Mouse (Mus musculus) CH12.LX (cell line): ENCODE results near the gene Psap. TPM values are rescaled to one million over a fixed set of nuclear protein-coding genes. Genes with fewer than 3 reads are reported as not detected.

Source experiments
- DNase-seq: peaks from one replicate; pipeline ENCODE4 v3.0.0-alpha.2; 2013; ENCODE audit errors: extremely low read depth
- H3K27ac ChIP-seq: 2 replicates; pipeline ENCODE4 v1.5.1; 2012; ENCODE audit warnings: low read depth, mild to moderate bottlenecking, control low read depth, moderate library complexity; ENCODE audit not compliant: insufficient read depth
- H3K27me3 ChIP-seq: replicated peaks from 2 replicates; pipeline ENCODE3; 2012; ENCODE audit warnings: inconsistent platforms
- H3K36me3 ChIP-seq, 2 experiments: replicated peaks in 1 of 2; 2 replicates each; pipeline versions ENCODE3 to v1.6.1; 2012; ENCODE audit warnings: inconsistent platforms in 1 of 2, low read length in 1 of 2, mild to moderate bottlenecking in 1 of 2, mixed read lengths in 1 of 2, moderate library complexity in 1 of 2; ENCODE audit not compliant: control insufficient read depth in 1 of 2, insufficient read depth in 1 of 2
- H3K4me1 ChIP-seq, 2 experiments: 2 replicates each; pipeline ENCODE4 v1.6.1; 2012; ENCODE audit warnings: inconsistent platforms in 1 of 2, moderate library complexity in 1 of 2; ENCODE audit not compliant: insufficient read depth in 2 of 2, control insufficient read depth in 1 of 2
- H3K4me2 ChIP-seq: 2 replicates; pipeline ENCODE4 v1.6.1; 2012; ENCODE audit warnings: low read depth, mild to moderate bottlenecking, control low read depth; ENCODE audit not compliant: poor library complexity, insufficient read depth, severe bottlenecking
- H3K4me3 ChIP-seq, 3 experiments: fragments of 150-350 bp in 1 of 3; sonication (generic) in 1 of 3; replicated peaks in 1 of 3; 2 replicates each; pipeline versions ENCODE3 to v1.5.1; 2011 to 2012; ENCODE audit warnings: low read depth in 2 of 3, low read length in 2 of 3, mild to moderate bottlenecking in 2 of 3, moderate library complexity in 2 of 3, control low read depth in 1 of 3, improper control_type of control experiment in 1 of 3, inconsistent platforms in 1 of 3, mixed read lengths in 1 of 3; ENCODE audit not compliant: poor library complexity in 1 of 3
- H3K79me2 ChIP-seq: replicated peaks from 2 replicates; pipeline ENCODE4 v1.6.1; 2012; ENCODE audit warnings: mild to moderate bottlenecking, moderate library complexity; ENCODE audit not compliant: control insufficient read depth, poor library complexity, insufficient read depth, severe bottlenecking; ENCODE audit errors: extremely low read depth
- H3K9ac ChIP-seq: 2 replicates; pipeline ENCODE4 v1.6.1; 2012; ENCODE audit warnings: low read depth, mild to moderate bottlenecking, control low read depth, moderate library complexity; ENCODE audit not compliant: insufficient read depth
- H3K9me3 ChIP-seq: replicated peaks from 2 replicates; pipeline ENCODE3; 2012; ENCODE audit warnings: low read length, inconsistent platforms, mixed read lengths
- BHLHE40 ChIP-seq: IDR thresholded peaks from 2 replicates; pipeline ENCODE4 v1.6.1; 2011; ENCODE audit warnings: mild to moderate bottlenecking, low read depth, low read length, improper control_type of control experiment
- CHD2 ChIP-seq: IDR thresholded peaks from 2 replicates; pipeline ENCODE4 v1.6.1; 2011; ENCODE audit warnings: low read length, improper control_type of control experiment
- CTCF ChIP-seq, 2 experiments: IDR thresholded peaks in 1 of 2; conservative IDR thresholded peaks in 1 of 2; 2 replicates each; pipeline ENCODE4 v1.5.1; 2011 to 2012; ENCODE audit warnings: low read depth in 2 of 2, low read length in 2 of 2, improper control_type of control experiment in 1 of 2, inconsistent platforms in 1 of 2, mild to moderate bottlenecking in 1 of 2, moderate library complexity in 1 of 2
- E2F4 ChIP-seq: IDR thresholded peaks from 2 replicates; pipeline ENCODE4 v1.6.1; 2011; ENCODE audit warnings: low read depth, low read length, improper control_type of control experiment; ENCODE audit not compliant: insufficient replicate concordance
- EP300 ChIP-seq: IDR thresholded peaks from 2 replicates; pipeline ENCODE4 v1.6.1; 2011; ENCODE audit warnings: low read length, improper control_type of control experiment
- GABPA ChIP-seq: IDR thresholded peaks from 2 replicates; pipeline ENCODE4 v1.6.1; 2012; ENCODE audit warnings: low read depth, low read length, improper control_type of control experiment, inconsistent platforms; ENCODE audit not compliant: insufficient replicate concordance
- IRF4 ChIP-seq: IDR thresholded peaks from 2 replicates; pipeline ENCODE4 v1.6.1; 2014; ENCODE audit warnings: low read depth, mild to moderate bottlenecking, inconsistent platforms, low read length, improper control_type of control experiment
- JUN ChIP-seq: IDR thresholded peaks from 2 replicates; pipeline ENCODE4 v1.6.1; 2011; ENCODE audit warnings: low read depth, mild to moderate bottlenecking, low read length, improper control_type of control experiment, moderate library complexity; ENCODE audit not compliant: insufficient read depth
- JUND ChIP-seq: conservative IDR thresholded peaks from 2 replicates; pipeline ENCODE4 v1.6.1; 2011; ENCODE audit warnings: low read depth, low read length, improper control_type of control experiment
- KAT2A ChIP-seq: IDR thresholded peaks from 2 replicates; pipeline ENCODE4 v1.6.1; 2012; ENCODE audit warnings: low read length, improper control_type of control experiment, inconsistent platforms; ENCODE audit not compliant: insufficient replicate concordance
- MAFK ChIP-seq: IDR thresholded peaks from 2 replicates; pipeline ENCODE4 v1.6.1; 2011; ENCODE audit warnings: low read length, improper control_type of control experiment; ENCODE audit not compliant: insufficient replicate concordance
- MAX ChIP-seq: IDR thresholded peaks from 2 replicates; pipeline ENCODE4 v1.6.1; 2011; ENCODE audit warnings: low read length, improper control_type of control experiment
- MEF2A ChIP-seq: IDR thresholded peaks from 2 replicates; pipeline ENCODE4 v1.6.1; 2014; ENCODE audit warnings: low read depth, mild to moderate bottlenecking, inconsistent platforms, low read length, improper control_type of control experiment, borderline replicate concordance
- MYC ChIP-seq: IDR thresholded peaks from 2 replicates; pipeline ENCODE4 v1.6.1; 2011; ENCODE audit warnings: low read depth, mild to moderate bottlenecking, improper control_type of control experiment, low read length
- NELFE ChIP-seq: IDR thresholded peaks from 2 replicates; pipeline ENCODE4 v1.6.1; 2011; ENCODE audit warnings: low read depth, low read length, improper control_type of control experiment
- SIN3A ChIP-seq: IDR thresholded peaks from 2 replicates; pipeline ENCODE4 v1.6.1; 2012; ENCODE audit warnings: low read length, improper control_type of control experiment, inconsistent platforms
- SMC3 ChIP-seq: IDR thresholded peaks from 2 replicates; pipeline ENCODE4 v1.6.1; 2011; ENCODE audit warnings: low read depth, low read length, improper control_type of control experiment
- TBP ChIP-seq: conservative IDR thresholded peaks from 2 replicates; pipeline ENCODE4 v1.6.1; 2011; ENCODE audit warnings: low read depth, low read length, improper control_type of control experiment
- TCF12 ChIP-seq: IDR thresholded peaks from 2 replicates; pipeline ENCODE4 v1.6.1; 2014; ENCODE audit warnings: low read depth, mild to moderate bottlenecking, inconsistent platforms, low read length, improper control_type of control experiment
- UBTF ChIP-seq: IDR thresholded peaks from 2 replicates; pipeline ENCODE4 v1.6.1; 2012; ENCODE audit warnings: low read depth, mild to moderate bottlenecking, inconsistent platforms, low read length, improper control_type of control experiment, moderate library complexity
- USF1 ChIP-seq: IDR thresholded peaks from 2 replicates; pipeline ENCODE4 v1.6.1; 2014; ENCODE audit warnings: low read depth, mild to moderate bottlenecking, inconsistent platforms, low read length, improper control_type of control experiment
- USF2 ChIP-seq: conservative IDR thresholded peaks from 2 replicates; pipeline ENCODE4 v1.6.1; 2011; ENCODE audit warnings: low read depth, low read length, improper control_type of control experiment
- ZC3H11A ChIP-seq: IDR thresholded peaks from 2 replicates; pipeline ENCODE4 v1.6.1; 2012; ENCODE audit warnings: low read depth, mild to moderate bottlenecking, inconsistent platforms, low read length, improper control_type of control experiment
- ZMIZ1 ChIP-seq: IDR thresholded peaks from 2 replicates; pipeline ENCODE4 v1.6.1; 2012; ENCODE audit warnings: low read depth, mild to moderate bottlenecking, inconsistent platforms, low read length, improper control_type of control experiment
- ZNF384 ChIP-seq: IDR thresholded peaks from 2 replicates; pipeline ENCODE4 v1.6.1; 2012; ENCODE audit warnings: low read depth, low read length, improper control_type of control experiment, inconsistent platforms
- dilution Hi-C: fragments of 300-500 bp; cut with MboI; formaldehyde crosslinking; loops from 2 replicates; pipeline ENCODE4 v1.14.3; 2020; ENCODE audit warnings: low sequenced_read_pairs; ENCODE audit not compliant: extremely low pct_unique_long_range_greater_than_20kb, extremely low pct_ligation_motif_present
- in situ Hi-C: fragments of 300-500 bp; cut with MboI; formaldehyde crosslinking; loops from 3 replicates; pipeline ENCODE4 v1.14.3; 2019; ENCODE audit warnings: low sequenced_read_pairs, low pct_ligation_motif_present, low pct_unique_long_range_greater_than_20kb, mixed read lengths
- polyA plus RNA-seq: library from polyadenylated mRNA; unstranded; fragments of >175 nt; gene quantifications from 2 replicates; pipeline ENCODE4 v1.2.1, GENCODE M21; 2012; ENCODE audit warnings: low read depth; ENCODE audit not compliant: insufficient read length
- total RNA-seq, 2 experiments: library from RNA; depleted of rRNA; stranded (reverse); fragments of 300-350 nt in 1 of 2; fragments of >200 nt in 1 of 2; gene quantifications; 2 replicates each; pipeline ENCODE4 v1.2.3; 2012 to 2014

The Psap gene
- total and polyA plus RNA-seq, 3 experiments = 223 to 470 (median 300) TPM

GRCm38 (mm10) chr10:60271015-60271414, 6.4 kb upstream of the Psap start:
- Histone ChIP-seq H3K4me3 (no peak overlapping the region), H3K4me2 (no peak overlapping the region), H3K9me3 (no peaks in the 10 kb centered on the region), H3K27me3 (no peaks in the 10 kb centered on the region), H3K36me3 (no peaks in the 10 kb centered on the region), H3K27ac (no peak overlapping the region), H3K9ac (no peak overlapping the region), H3K79me2 (no peaks in the 10 kb centered on the region), H3K4me1 (peaks cover 7 to 24% of the 10 kb centered on the region in 2 experiments)
- dilution Hi-C loops (no loop called here), in situ Hi-C loops (no loop called here)
- TF ChIP-seq UBTF = no peak
- no peak for TF ChIP-seq ZC3H11A
- TF ChIP-seq TCF12 = no peak
- no peak for TF ChIP-seq MAX
- TF ChIP-seq EP300 = no peak
- TF ChIP-seq MEF2A = no peak
- no peak for TF ChIP-seq TBP
- TF ChIP-seq CTCF (conservative IDR thresholded peaks at IDR 0.05 in 1 of 2, IDR thresholded peaks at IDR 0.05 in 1 of 2; ENCODE audit: low read depth in 2 of 2, low read length in 2 of 2) = no peak
- no peak for TF ChIP-seq BHLHE40
- no peak for TF ChIP-seq SIN3A
- no peak for TF ChIP-seq MAFK
- no peak for TF ChIP-seq IRF4
- no peak for TF ChIP-seq ZNF384
- no peak for TF ChIP-seq KAT2A
- no peak for TF ChIP-seq E2F4
- DNase-seq = no peak

GRCm38 (mm10) chr10:60272241-60272640, 5.2 kb upstream of the Psap start:
- Histone ChIP-seq H3K36me3 (no peaks in the 10 kb centered on the region), H3K27ac (no peak overlapping the region), H3K79me2 (no peaks in the 10 kb centered on the region), H3K4me3 (no peak overlapping the region), H3K4me1 (peaks cover 7 to 31% of the 10 kb centered on the region in 2 experiments), H3K9me3 (no peaks in the 10 kb centered on the region), H3K27me3 (no peaks in the 10 kb centered on the region), H3K9ac (no peak overlapping the region), H3K4me2 (no peak overlapping the region)
- no peak for DNase-seq
- TF ChIP-seq MYC = no peak
- TF ChIP-seq SMC3 = no peak
- no peak for TF ChIP-seq GABPA
- TF ChIP-seq JUND = no peak
- no peak for TF ChIP-seq SIN3A
- TF ChIP-seq ZMIZ1 = no peak
- no peak for TF ChIP-seq NELFE
- TF ChIP-seq USF1 = no peak
- no peak for TF ChIP-seq USF2
- no peak for TF ChIP-seq TBP
- TF ChIP-seq JUN = no peak
- no peak for TF ChIP-seq EP300
- TF ChIP-seq MAX = no peak
- TF ChIP-seq CHD2 = no peak
- in situ Hi-C loops (no loop called here), dilution Hi-C loops (no loop called here)
